Mouse (Mus musculus) cerebellum, postnatal 10 days (tissue): ENCODE data around the gene Tet3.

Experiments
- DNase-seq, 2 experiments: peaks; one replicate each; pipeline ENCODE4 v3.0.0; 2021; ENCODE audit warnings: mixed read lengths in 2 of 2

Tet3 gene

DNA sequence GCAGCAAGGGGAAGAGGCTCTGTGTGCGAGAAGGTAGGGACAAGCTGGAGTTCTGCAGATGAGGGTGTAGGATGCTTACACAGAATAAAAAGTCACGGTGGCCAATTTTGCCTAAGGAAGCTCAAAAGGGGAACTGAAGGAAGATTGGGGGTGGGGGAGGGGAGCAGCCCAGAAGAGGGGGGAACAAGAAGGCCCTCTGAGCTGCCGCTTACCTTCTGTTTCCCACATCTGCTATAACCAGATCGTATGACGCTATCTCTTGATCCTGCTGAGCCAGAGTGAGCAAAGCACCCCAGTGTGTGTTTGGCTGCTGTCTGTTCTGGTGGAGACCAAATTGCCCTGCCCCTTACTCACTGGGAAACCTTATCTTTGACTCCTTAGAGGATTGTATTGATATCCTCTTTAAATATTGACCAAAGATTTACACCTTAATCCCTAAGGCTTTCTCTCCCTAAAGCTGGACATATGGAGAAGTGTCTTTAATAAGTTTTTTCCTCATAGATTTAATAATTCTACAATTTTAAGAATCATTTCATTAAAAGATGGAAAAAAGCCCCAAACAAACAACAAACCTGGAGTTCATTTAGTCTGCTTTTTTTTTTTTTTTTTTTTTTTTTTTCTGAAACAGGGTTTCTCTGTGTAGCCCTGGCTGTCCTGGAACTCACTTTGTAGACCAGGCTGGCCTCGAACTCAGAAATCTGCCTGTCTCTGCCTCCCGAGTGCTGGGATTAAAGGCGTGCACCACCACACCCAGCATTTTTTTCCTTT lies 135.0 kb downstream of the Tet3 start:
- DNase-seq = no peak

- no peak for DNase-seq
Measured at GRCm38 (mm10) chr6:83322794-83323193, 136.1 kb downstream of the Tet3 start.

DNA sequence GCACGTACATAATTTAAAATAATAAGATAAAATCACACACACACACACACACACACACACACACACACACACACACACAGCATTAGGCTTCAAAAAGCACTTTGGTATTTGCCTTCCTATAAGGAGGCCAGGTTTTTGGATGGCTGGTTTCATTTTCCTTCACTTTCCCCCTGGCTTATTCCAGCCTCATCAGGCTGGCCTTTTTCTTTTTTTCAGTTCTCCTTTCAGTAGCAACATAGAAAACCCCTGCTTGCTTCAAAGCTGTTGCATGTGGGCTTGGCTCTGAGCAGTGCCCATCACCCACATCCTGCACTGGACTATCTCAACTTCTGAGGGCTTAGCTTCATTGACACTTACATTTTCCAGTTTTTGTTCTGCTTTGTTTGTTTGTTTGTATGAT lies 137.0 kb downstream of the Tet3 start:
- no peak for DNase-seq

DNA sequence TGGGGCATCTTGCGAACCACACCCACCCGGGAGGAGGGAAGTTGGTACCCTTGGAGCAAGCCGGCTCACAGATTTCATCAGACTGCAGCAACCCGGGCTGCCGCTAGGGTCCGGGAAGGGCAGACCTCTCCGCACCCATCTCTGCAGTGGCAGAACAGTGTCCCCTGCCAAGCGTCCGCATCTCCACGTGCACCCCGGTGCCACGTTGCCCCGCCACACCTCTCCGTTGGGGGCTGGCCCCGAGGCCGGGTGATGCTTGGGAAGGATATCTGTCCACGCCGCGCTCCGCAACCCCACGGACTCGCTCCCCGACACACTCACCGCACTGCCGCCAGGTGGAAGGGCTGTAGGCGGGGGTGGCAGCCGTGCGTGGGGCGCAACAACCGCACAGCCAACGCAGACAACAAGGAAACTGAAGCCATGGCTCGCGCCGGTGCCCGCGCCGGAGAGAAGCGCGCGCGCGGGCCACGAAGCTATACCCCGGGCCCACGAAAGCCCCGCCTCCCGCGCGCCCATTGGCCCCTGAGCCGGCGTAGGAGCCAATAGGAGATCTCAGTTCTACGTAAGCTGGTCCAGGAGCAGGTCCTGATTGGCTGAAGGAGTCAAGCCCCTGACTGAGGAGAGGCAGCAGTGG lies 141.7 kb downstream of the Tet3 start:
- peak; percentile 97 to 98 for DNase-seq

DNA sequence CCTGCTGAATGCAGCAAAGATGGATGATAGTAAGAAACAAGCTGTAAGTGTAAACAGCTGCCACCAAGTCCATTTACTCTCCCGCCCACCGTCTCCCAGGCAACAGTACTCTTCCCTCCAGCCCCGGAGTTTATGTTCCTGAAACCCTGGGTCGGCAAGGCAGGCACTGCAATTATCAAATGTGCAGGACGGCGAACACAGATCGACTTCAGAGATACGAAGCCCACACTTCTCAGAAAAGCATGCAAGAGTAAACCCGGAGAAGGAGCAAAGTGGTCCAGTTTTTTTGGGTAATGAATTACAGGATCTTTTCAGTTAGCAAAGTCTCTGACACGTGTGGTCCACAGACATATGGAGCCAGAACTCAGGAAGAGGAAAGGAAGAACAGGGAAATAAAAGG lies 142.9 kb downstream of the Tet3 start:
- DNase-seq = peak in 1 of 2 experiments; percentile 17

DNA sequence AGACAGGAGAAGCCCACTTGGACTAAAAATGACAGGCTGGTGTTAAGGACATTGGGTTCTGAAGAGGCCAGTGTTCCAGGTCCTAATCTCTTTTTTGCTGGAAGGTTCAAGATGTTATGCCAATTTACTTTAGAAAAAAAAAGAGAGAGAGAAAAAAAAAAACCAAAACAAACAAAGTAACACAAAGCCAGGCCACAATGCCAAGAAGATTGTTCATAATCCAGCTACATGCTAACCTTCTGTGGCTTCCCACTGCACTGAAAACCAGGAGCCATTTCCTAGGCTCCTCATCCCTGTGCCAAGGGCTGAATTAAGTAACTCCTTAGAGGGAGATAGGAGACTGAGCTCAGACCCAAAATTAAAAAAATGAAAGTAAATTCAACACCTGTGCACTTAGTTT lies 143.6 kb downstream of the Tet3 start:
- DNase-seq = no peak

DNA sequence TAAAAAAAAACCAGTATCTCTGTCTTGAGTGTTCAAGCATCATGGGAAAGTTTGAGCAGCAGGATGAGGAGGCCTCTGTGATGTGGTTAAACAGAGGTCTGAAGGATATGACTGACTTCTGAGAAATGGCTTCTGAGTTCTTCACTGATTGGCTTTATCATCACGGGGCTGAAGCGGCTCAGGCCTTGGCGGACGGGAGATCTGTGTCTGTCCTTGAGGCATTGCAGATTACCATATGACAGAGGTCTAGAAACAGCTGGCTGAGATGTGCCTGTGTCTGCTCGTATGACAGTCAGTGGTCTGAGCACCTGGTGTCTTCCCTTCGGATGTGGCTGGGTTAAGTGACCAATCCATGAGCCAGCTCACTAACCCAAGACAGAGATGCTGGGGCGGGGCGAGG lies 146.4 kb downstream of the Tet3 start:
- DNase-seq = no peak
